In the genomic region with DNA sequence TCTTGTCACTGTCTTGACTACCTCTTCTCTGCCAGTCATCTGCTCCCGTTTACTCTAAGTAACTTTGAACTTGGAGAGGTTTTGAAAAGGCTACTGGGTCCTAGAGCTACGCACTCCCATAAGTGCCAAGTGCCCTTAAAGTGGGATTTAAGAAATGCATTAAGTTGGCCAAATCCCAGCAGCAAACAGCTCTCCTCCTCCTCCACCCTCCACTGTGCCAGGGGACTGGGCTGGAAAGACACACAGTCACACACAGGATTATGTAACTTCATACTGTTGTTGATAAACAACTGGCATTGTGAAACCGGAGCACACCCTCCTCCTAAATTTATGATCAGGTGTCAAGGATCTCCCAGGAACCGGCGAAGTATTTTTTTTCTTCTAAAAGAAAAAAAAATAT, we compare ENCODE assay signal across 12 mouse cellular contexts.
"Had no signal": no experiment of that assay in that cellular context is flagged by ENCODE, and none has a peak within 500 bp of the region (broad histone marks: within the 10 kb centered on the region; RNA-seq: fewer than 3 reads in every experiment).

No protein-coding gene starts in this region.

- H3K9ac ChIP-seq: limb, embryonic 15.5 days; liver, embryonic 14.5 days; lung, embryonic 14.5 days; midbrain, embryonic 13.5 days; neural tube, embryonic 12.5 days; stomach, embryonic 15.5 days had no signal

- ATAC-seq: intestine, embryonic 16.5 days; midbrain, embryonic 13.5 days had no signal

- H3K4me2 ChIP-seq: limb, embryonic 15.5 days; lung, embryonic 14.5 days; midbrain, embryonic 13.5 days; neural tube, embryonic 12.5 days had no signal

- DNase-seq: kidney, adult 8-10 months; layer of hippocampus, adult 9-11 months; layer of hippocampus, postnatal 36 days; lung, embryonic 14.5 days; thymus, adult 2 months; thymus, postnatal 25 days had no signal

- H3K36me3 ChIP-seq: limb, embryonic 15.5 days; midbrain, embryonic 13.5 days; neural tube, embryonic 12.5 days; stomach, embryonic 15.5 days had no signal

- H3K27ac ChIP-seq: limb, embryonic 15.5 days; liver, embryonic 14.5 days; midbrain, embryonic 13.5 days; neural tube, embryonic 12.5 days; stomach, embryonic 15.5 days had no signal

- H3K27me3 ChIP-seq: stomach, embryonic 15.5 days had no signal

- H3K9me3 ChIP-seq: limb, embryonic 15.5 days; midbrain, embryonic 13.5 days; neural tube, embryonic 12.5 days; stomach, embryonic 15.5 days had no signal

- H3K4me3 ChIP-seq: limb, embryonic 15.5 days; midbrain, embryonic 13.5 days; neural tube, embryonic 12.5 days; stomach, embryonic 15.5 days had no signal
